Mouse (Mus musculus): ENCODE measurements around the gene Rhox3e.
"Not testable (repeated sequence)": the region's sequence is repeated elsewhere in the genome, so short reads cannot be mapped to it uniquely, and the experiment has no call there.

Rhox3e gene

GRCm38 (mm10) chrX:37541719-37542118 is at the start of gene Rhox3e:
TSS of gene Rhox3e (plus strand) at chrX:37542019.
- not testable (repeated sequence) for DNase-seq (ENCODE audit: low spot score)

- not testable (repeated sequence) for DNase-seq (ENCODE audit: low spot score)
Measured at GRCm38 (mm10) chrX:37514059-37514458, 27.8 kb upstream of the Rhox3e start, which contains the start of gene Rhox4d. TSS of gene Rhox4d (plus strand) at chrX:37514359.

- DNase-seq (ENCODE audit: low spot score) = not testable (repeated sequence)
Measured at GRCm38 (mm10) chrX:37530152-37530551, 11.7 kb upstream of the Rhox3e start, which contains the start of gene Rhox2e. TSS of gene Rhox2e (plus strand) at chrX:37530452.

DNA sequence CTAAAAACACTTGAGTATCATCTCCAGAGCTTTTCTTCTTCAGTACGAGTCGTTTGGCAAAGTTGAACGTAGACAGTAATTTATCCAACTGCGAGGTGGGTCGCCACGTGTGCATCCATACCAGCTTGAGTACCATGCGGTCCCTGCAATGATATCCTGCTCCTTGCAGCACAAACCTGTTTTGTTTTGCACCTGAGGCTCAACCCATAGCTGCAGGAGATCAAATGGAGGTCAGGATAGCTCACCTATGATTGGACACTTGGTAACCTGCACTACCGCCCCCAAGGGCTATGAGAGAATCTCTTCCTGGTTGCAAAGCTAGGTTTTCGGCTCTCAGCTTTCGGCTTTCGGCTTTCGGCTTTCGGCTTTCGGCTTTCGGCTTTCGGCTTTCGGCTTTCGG is 15.3 kb downstream of the Rhox3e start, which contains the start of gene Rhox4e:
Gene Rhox4e, plus strand, starts transcription at position 301 of the 400 bp plus-strand sequence.
- DNase-seq (ENCODE audit: low spot score) = not testable (repeated sequence)

- not testable (repeated sequence) for DNase-seq (ENCODE audit: low spot score)
Measured at GRCm38 (mm10) chrX:37571105-37571504, 29.3 kb downstream of the Rhox3e start, which contains the start of gene Rhox2f. TSS of gene Rhox2f (plus strand) at chrX:37571405.

DNA sequence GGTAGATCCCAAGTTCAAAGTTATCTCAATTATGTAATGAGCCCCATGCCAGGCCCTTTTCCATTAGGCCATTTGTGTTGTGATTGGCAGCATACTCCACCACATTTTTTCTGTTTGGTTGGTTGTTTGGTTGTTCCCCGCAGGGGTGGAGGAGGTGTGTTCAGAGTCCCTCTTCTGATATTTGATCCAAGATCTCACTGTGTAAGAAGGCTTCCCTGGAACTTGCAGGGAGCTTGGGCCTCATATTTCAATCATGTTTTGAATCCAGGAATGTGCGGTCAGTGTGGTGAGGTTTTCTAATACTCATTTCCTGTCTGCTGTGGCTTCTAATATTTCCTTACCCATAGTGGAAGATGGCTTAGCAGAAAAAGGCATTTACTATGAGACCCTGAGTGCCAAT is 30.8 kb downstream of the Rhox3e start:
- not testable (repeated sequence) for DNase-seq (ENCODE audit: low spot score)

DNA sequence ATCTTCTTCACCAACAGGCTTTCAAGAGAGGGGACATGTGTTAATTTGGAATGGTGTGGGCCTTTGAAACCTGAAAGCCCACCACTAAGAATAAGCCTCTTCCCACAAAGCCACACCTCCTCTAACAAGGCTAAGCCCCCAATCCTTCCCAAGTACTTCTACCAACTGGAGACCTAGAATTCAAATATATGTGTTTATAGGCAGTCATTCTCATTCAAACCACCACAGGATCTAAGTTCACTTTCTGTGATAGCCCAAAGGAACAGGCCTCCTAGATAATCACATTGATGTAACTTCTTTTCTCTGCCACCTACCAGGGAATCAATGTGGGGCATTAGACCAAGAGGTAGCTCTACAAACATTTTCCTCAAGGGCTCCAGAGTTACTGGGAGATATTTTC is 38.9 kb downstream of the Rhox3e start, which contains the start of gene Rhox3f:
Gene Rhox3f, plus strand, starts transcription at position 301 of the 400 bp plus-strand sequence.
- not testable (repeated sequence) for DNase-seq (ENCODE audit: low spot score)

Measured in layer of hippocampus, adult 11-12 months (tissue).